Mouse (Mus musculus) granulocyte monocyte progenitor cell, adult 5-6 weeks (primary cell): ENCODE results near the gene Safb2. TPM values are rescaled to one million over a fixed set of nuclear protein-coding genes. Genes with fewer than 3 reads are reported as not detected.
A peak's percentile ranks its signal among the peaks of the same experiment; 100 is the strongest.

Experiments used
- ATAC-seq: replicated peaks from 2 replicates; pipeline ENCODE4 v1.8.0; 2016; ENCODE audit warnings: mild to moderate bottlenecking, moderate TSS enrichment, inconsistent platforms; ENCODE audit not compliant: poor library complexity, severe bottlenecking
- total RNA-seq, 2 experiments: library from RNA; stranded (forward) in 1 of 2; stranded (reverse) in 1 of 2; fragments of 200-712, 200-1000 nt in 1 of 2; fragments of >200 nt in 1 of 2; fragmentation: Nextera tagmentation in 1 of 2; gene quantifications; 2 replicates each; pipeline ENCODE4 v1.2.3; 2014 to 2017

The Safb2 gene
- total RNA-seq, 2 experiments from 2014 or later, result 66.4 to 99.5 TPM

- ATAC-seq, result no peak
Observed at GRCm38 (mm10) chr17:56566293-56566692, 18.1 kb downstream of the Safb2 start.

GRCm38 (mm10) chr17:56561866-56562265 is 22.5 kb downstream of the Safb2 start:
- ATAC-seq, result no peak

- no peak for ATAC-seq
Observed at GRCm38 (mm10) chr17:56560131-56560530, 24.3 kb downstream of the Safb2 start.

- peak; percentile 33; the same call in 1 of the 2 replicates for ATAC-seq
Observed at GRCm38 (mm10) chr17:56559386-56559785, 25.0 kb downstream of the Safb2 start.

GRCm38 (mm10) chr17:56558448-56558847 is 25.9 kb downstream of the Safb2 start:
- peak; percentile 66 for ATAC-seq

GRCm38 (mm10) chr17:56554122-56554551 is 30.2 kb downstream of the Safb2 start, which contains the start of gene Gm20219:
Gm20219 (minus strand) TSS chr17:56554387.
- no peak for ATAC-seq

- ATAC-seq, result peak; percentile 88
Observed at GRCm38 (mm10) chr17:56552781-56553363, 31.5 kb downstream of the Safb2 start.

- ATAC-seq, result no peak
Observed at GRCm38 (mm10) chr17:56551841-56552581, 32.4 kb downstream of the Safb2 start.

- ATAC-seq, result no peak
Observed at GRCm38 (mm10) chr17:56550784-56551475, 33.5 kb downstream of the Safb2 start.

- ATAC-seq, result no peak
Observed at GRCm38 (mm10) chr17:56548605-56549105, 35.7 kb downstream of the Safb2 start.

GRCm38 (mm10) chr17:56547846-56548604 is 36.4 kb downstream of the Safb2 start:
- ATAC-seq, result no peak

- no peak for ATAC-seq
Observed at GRCm38 (mm10) chr17:56547116-56547845, 37.1 kb downstream of the Safb2 start.

- no peak for ATAC-seq
Observed at GRCm38 (mm10) chr17:56546576-56546975, 37.8 kb downstream of the Safb2 start.

- no peak for ATAC-seq
Observed at GRCm38 (mm10) chr17:56545945-56546344, 38.4 kb downstream of the Safb2 start.

- ATAC-seq, result no peak
Observed at GRCm38 (mm10) chr17:56544699-56545387, 39.5 kb downstream of the Safb2 start.

- ATAC-seq, result no peak; the same call in 1 of the 2 replicates
Observed at GRCm38 (mm10) chr17:56543684-56544224, 40.6 kb downstream of the Safb2 start.

GRCm38 (mm10) chr17:56542736-56543135 is 41.6 kb downstream of the Safb2 start:
- ATAC-seq, result no peak

- ATAC-seq, result peak; percentile 44
Observed at GRCm38 (mm10) chr17:56540562-56540975, 43.8 kb downstream of the Safb2 start.

- no peak for ATAC-seq
Observed at GRCm38 (mm10) chr17:56537912-56538311, 46.5 kb downstream of the Safb2 start.
